9 mouse cellular contexts compared by ENCODE assay signal in genomic region chr6:91164584-91164983, GRCm38 (mm10). TPM values are rescaled to one million over a fixed set of nuclear protein-coding genes. Genes with fewer than 3 reads are reported as not detected.
A peak's percentile ranks its signal among the peaks of the same experiment; 100 is the strongest.
DNase-seq lines count a peak whose midpoint lies in the region; ATAC-seq and TF ChIP-seq lines count a peak whose summit lies in the region.
"Had no signal": no experiment of that assay in that cellular context is flagged by ENCODE, and none has a peak within 500 bp of the region (broad histone marks: within the 10 kb centered on the region; RNA-seq: fewer than 3 reads in every experiment).

No protein-coding gene starts in this region.

- H3K4me3 ChIP-seq in hindbrain, embryonic 12.5 days, result no peak overlapping the region
- no peak overlapping the region for H3K4me3 ChIP-seq in hindbrain, embryonic 14.5 days (replicated peaks; ENCODE audit: low read length)
- H3K4me3 ChIP-seq in midbrain, embryonic 14.5 days (replicated peaks; ENCODE audit: low read depth, low read length), result no peak overlapping the region
- H3K4me3 ChIP-seq in midbrain, embryonic 10.5 days, result no peak overlapping the region
- no peak overlapping the region for H3K4me3 ChIP-seq in liver, embryonic 14.5 days (ENCODE audit: insufficient read depth in 1 of 2, low read depth in 2 of 2, low read length in 2 of 2)
- H3K4me3 ChIP-seq: heart, embryonic 12.5 days had no signal

- no peak overlapping the region for H3K4me2 ChIP-seq in hindbrain, embryonic 12.5 days (replicated peaks)
- no peak overlapping the region for H3K4me2 ChIP-seq in hindbrain, embryonic 14.5 days (replicated peaks)
- no peak overlapping the region for H3K4me2 ChIP-seq in midbrain, embryonic 14.5 days (ENCODE audit: low read length)
- peak overlapping the region; percentile 76 for H3K4me2 ChIP-seq in liver, embryonic 14.5 days (ENCODE audit: low read depth)
- H3K4me2 ChIP-seq: heart, embryonic 12.5 days had no signal

- no peaks in the 10 kb centered on the region for H3K9me3 ChIP-seq in hindbrain, embryonic 12.5 days (replicated peaks)
- no peaks in the 10 kb centered on the region for H3K9me3 ChIP-seq in hindbrain, embryonic 14.5 days (ENCODE audit: control insufficient read depth, low read length)
- H3K9me3 ChIP-seq in midbrain, embryonic 14.5 days (ENCODE audit: control insufficient read depth, low read length), result no peaks in the 10 kb centered on the region
- no peaks in the 10 kb centered on the region for H3K9me3 ChIP-seq in midbrain, embryonic 10.5 days (replicated peaks)
- no peaks in the 10 kb centered on the region for H3K9me3 ChIP-seq in liver, embryonic 14.5 days (ENCODE audit: control insufficient read depth, low read length)
- H3K9me3 ChIP-seq: G1E; heart, embryonic 12.5 days had no signal

- no peak overlapping the region for H3K9ac ChIP-seq in hindbrain, embryonic 12.5 days
- H3K9ac ChIP-seq in hindbrain, embryonic 14.5 days, result no peak overlapping the region
- H3K9ac ChIP-seq in midbrain, embryonic 14.5 days (replicated peaks; ENCODE audit: low read length), result no peak overlapping the region
- H3K9ac ChIP-seq in liver, embryonic 14.5 days (replicated peaks), result peak overlapping the region; percentile 72
- H3K9ac ChIP-seq: heart, embryonic 12.5 days had no signal

- peaks cover 33% of the 10 kb centered on the region for H3K36me3 ChIP-seq in hindbrain, embryonic 12.5 days
- peaks cover 29% of the 10 kb centered on the region for H3K36me3 ChIP-seq in hindbrain, embryonic 14.5 days (replicated peaks; ENCODE audit: control insufficient read depth, insufficient read depth)
- peaks cover 14% of the 10 kb centered on the region for H3K36me3 ChIP-seq in midbrain, embryonic 14.5 days (ENCODE audit: control insufficient read depth, insufficient read depth, low read length)
- H3K36me3 ChIP-seq in midbrain, embryonic 10.5 days, result peaks cover 15% of the 10 kb centered on the region
- no peaks in the 10 kb centered on the region; the same call in 1 of the 2 replicates for H3K36me3 ChIP-seq in liver, embryonic 14.5 days (replicated peaks; ENCODE audit: control insufficient read depth, insufficient read depth, low read depth)
- H3K36me3 ChIP-seq: G1E had no signal

- peaks cover 18% of the 10 kb centered on the region for H3K4me1 ChIP-seq in hindbrain, embryonic 12.5 days
- peaks cover 13% of the 10 kb centered on the region for H3K4me1 ChIP-seq in hindbrain, embryonic 14.5 days (replicated peaks; ENCODE audit: control insufficient read depth, insufficient read depth, low read length)
- H3K4me1 ChIP-seq in midbrain, embryonic 14.5 days (ENCODE audit: control insufficient read depth, insufficient read depth, low read length), result peaks cover 13% of the 10 kb centered on the region
- H3K4me1 ChIP-seq in midbrain, embryonic 10.5 days, result peaks cover 31% of the 10 kb centered on the region
- H3K4me1 ChIP-seq in liver, embryonic 14.5 days (replicated peaks; ENCODE audit: control insufficient read depth in 2 of 2, insufficient read depth in 2 of 2, low read length in 1 of 2), result peaks cover 54 to 56% of the 10 kb centered on the region in 2 experiments

- DNase-seq in hindbrain, embryonic 14.5 days (ENCODE audit: low spot score), result no peak
- DNase-seq in midbrain, embryonic 14.5 days, result no peak
- no peak for DNase-seq in midbrain, embryonic 10.5 days (ENCODE audit: low spot score)
- no peak for DNase-seq in liver, embryonic 14.5 days (ENCODE audit: low read depth in 3 of 3, low spot score in 3 of 3)
- no peak for DNase-seq in urinary bladder, postnatal 14 days (ENCODE audit: low spot score)

- WGBS in hindbrain, embryonic 12.5 days, result 78% methylated on average over 2 of the region's 2 CpGs
- WGBS in hindbrain, embryonic 14.5 days, result 56% methylated on average over 2 of the region's 2 CpGs
- 67% methylated on average over 2 of the region's 2 CpGs for WGBS in midbrain, embryonic 14.5 days
- 81% methylated on average over 2 of the region's 2 CpGs for WGBS in midbrain, embryonic 10.5 days
- WGBS in liver, embryonic 14.5 days (ENCODE audit: insufficient replicate concordance), result 84% methylated on average over 2 of the region's 2 CpGs

- H3K27me3 ChIP-seq in hindbrain, embryonic 12.5 days, result no peaks in the 10 kb centered on the region
- no peaks in the 10 kb centered on the region for H3K27me3 ChIP-seq in hindbrain, embryonic 14.5 days (ENCODE audit: control insufficient read depth, insufficient read depth, low read length)
- H3K27me3 ChIP-seq in midbrain, embryonic 14.5 days (ENCODE audit: control insufficient read depth, insufficient read depth, low read length), result no peaks in the 10 kb centered on the region
- H3K27me3 ChIP-seq in midbrain, embryonic 10.5 days (ENCODE audit: low read depth, poor library complexity, severe bottlenecking), result no peaks in the 10 kb centered on the region
- no peaks in the 10 kb centered on the region for H3K27me3 ChIP-seq in liver, embryonic 14.5 days (ENCODE audit: control insufficient read depth, insufficient read depth, low read length)

- H3K27ac ChIP-seq in hindbrain, embryonic 12.5 days, result 0 out of 2 replicates have a peak overlapping the region, but pooled peaks have one; percentile 40
- no peak overlapping the region for H3K27ac ChIP-seq in hindbrain, embryonic 14.5 days
- peak overlapping the region; percentile 52 for H3K27ac ChIP-seq in midbrain, embryonic 14.5 days (replicated peaks; ENCODE audit: low read depth, low read length)
- no peak overlapping the region for H3K27ac ChIP-seq in midbrain, embryonic 10.5 days (replicated peaks)
- peak overlapping the region; percentile 99 for H3K27ac ChIP-seq in liver, embryonic 14.5 days

- TF ChIP-seq EP300 in liver, embryonic 14.5 days (IDR thresholded peaks at IDR 0.05; ENCODE audit: low read depth), result no peak

- ATAC-seq in hindbrain, embryonic 12.5 days (ENCODE audit: low FRiP score), result no peak
- no peak for ATAC-seq in hindbrain, embryonic 14.5 days (ENCODE audit: low FRiP score)
- ATAC-seq in midbrain, embryonic 14.5 days (ENCODE audit: low FRiP score, low TSS enrichment), result no peak
- ATAC-seq in liver, embryonic 14.5 days (ENCODE audit: insufficient read depth), result no peak
- no peak for ATAC-seq in inflammation-experienced regulatory T-cells, adult 6 months

- TF ChIP-seq CTCF in liver, embryonic 14.5 days (IDR thresholded peaks at IDR 0.05; ENCODE audit: low read depth), result no peak

RNA-seq across cellular contexts. Expression of gene Hdac11, which starts 8.1 kb away (rescaled TPM):
- polyA plus RNA-seq in hindbrain, embryonic 12.5 days (2016; fragmentation: Nextera tagmentation; extraction: Ambion mirVana), result 18.8 and 23.2 TPM in 2 replicates
- polyA plus RNA-seq in hindbrain, embryonic 14.5 days (2014; fragmentation: Nextera tagmentation; extraction: Ambion mirVana), result 42.7 and 50.1 TPM in 2 replicates
- polyA plus RNA-seq in midbrain, embryonic 14.5 days (2014; fragmentation: Nextera tagmentation; extraction: Ambion mirVana), result 42.1 and 50.3 TPM in 2 replicates
- 9.4 and 12.0 TPM in 2 replicates for polyA plus RNA-seq in midbrain, embryonic 10.5 days (2016; fragmentation: Nextera tagmentation; extraction: Ambion mirVana)
- polyA plus RNA-seq in liver, embryonic 14.5 days (2012; rRNA removed), result 9.2 and 12.1 TPM in 2 replicates
- 4.8 and 6.0 TPM in 2 replicates for polyA plus RNA-seq in liver, embryonic 14.5 days (2014; fragmentation: Nextera tagmentation; extraction: Ambion mirVana)
- polyA plus RNA-seq in inflammation-experienced regulatory T-cells, adult 6 months (2017; shearing (Covaris generic)), result 1 to 10 TPM in 2 of 3 experiments, under 1 TPM in 1; 0.80 to 1.5 (median 1.4) TPM

RNA-seq across cellular contexts. Expression of gene Fbln2, which starts 47.7 kb away (rescaled TPM):
- polyA plus RNA-seq in hindbrain, embryonic 12.5 days (2016; fragmentation: Nextera tagmentation; extraction: Ambion mirVana), result 100 and 102 TPM in 2 replicates
- 26.2 and 27.2 TPM in 2 replicates for polyA plus RNA-seq in hindbrain, embryonic 14.5 days (2014; fragmentation: Nextera tagmentation; extraction: Ambion mirVana)
- 4.8 and 12.0 TPM in 2 replicates for polyA plus RNA-seq in midbrain, embryonic 14.5 days (2014; fragmentation: Nextera tagmentation; extraction: Ambion mirVana)
- polyA plus RNA-seq in midbrain, embryonic 10.5 days (2016; fragmentation: Nextera tagmentation; extraction: Ambion mirVana), result 24.2 and 31.5 TPM in 2 replicates
- polyA plus RNA-seq in liver, embryonic 14.5 days (2012; rRNA removed), result 4.0 and 5.1 TPM in 2 replicates
- polyA plus RNA-seq in liver, embryonic 14.5 days (2014; fragmentation: Nextera tagmentation; extraction: Ambion mirVana), result 4.3 and 4.4 TPM in 2 replicates
- 1 to 10 TPM in 1 of 3 experiments, under 1 TPM in 1, not detected in 1; 0.22 to 1.2 TPM for polyA plus RNA-seq in inflammation-experienced regulatory T-cells, adult 6 months (2017; shearing (Covaris generic))
- polyA plus RNA-seq: G1E had no signal

RNA-seq across cellular contexts. Expression of gene Nup210, which starts 48.0 kb away (rescaled TPM):
- polyA plus RNA-seq in hindbrain, embryonic 12.5 days (2016; fragmentation: Nextera tagmentation; extraction: Ambion mirVana), result 19.1 and 19.8 TPM in 2 replicates
- 23.3 TPM in 2 replicates for polyA plus RNA-seq in hindbrain, embryonic 14.5 days (2014; fragmentation: Nextera tagmentation; extraction: Ambion mirVana)
- polyA plus RNA-seq in midbrain, embryonic 14.5 days (2014; fragmentation: Nextera tagmentation; extraction: Ambion mirVana), result 17.1 and 28.0 TPM in 2 replicates
- polyA plus RNA-seq in midbrain, embryonic 10.5 days (2016; fragmentation: Nextera tagmentation; extraction: Ambion mirVana), result 26.2 and 29.7 TPM in 2 replicates
- polyA plus RNA-seq in liver, embryonic 14.5 days (2012; rRNA removed), result 24.4 and 32.4 TPM in 2 replicates
- polyA plus RNA-seq in liver, embryonic 14.5 days (2014; fragmentation: Nextera tagmentation; extraction: Ambion mirVana), result 35.1 and 38.5 TPM in 2 replicates
- 10 to 100 TPM; 51.5 to 81.0 (median 66.2) TPM for polyA plus RNA-seq in inflammation-experienced regulatory T-cells, adult 6 months (2017; shearing (Covaris generic))

Comparison
In these comparisons a context has a peak if more than half of its experiments do, and no peak if none do; other contexts are left out.
1. H3K27ac ChIP-seq: peak in hindbrain, embryonic 12.5 days (single experiment), midbrain, embryonic 14.5 days (single experiment) and liver, embryonic 14.5 days (single experiment); none in hindbrain, embryonic 14.5 days (single experiment) and midbrain, embryonic 10.5 days (single experiment).